Mouse (Mus musculus) liver, postnatal 0 days (tissue): ENCODE measurements at regions not wholly inside any gene's neighbourhood (a gene's known extent, or its start where the extent isn't known, plus 50 kb on each side); places are given as distances from the start of the nearest gene placed in this dataset.

Source experiments
- ATAC-seq: fragments of 200-750 bp; cut with Nextera tagmentation; 2 replicates; pipeline ENCODE4 v1.8.0; 2017; ENCODE audit warnings: mild to moderate bottlenecking, moderate library complexity
- DNase-seq: peaks from one replicate; pipeline ENCODE4 v3.0.0-alpha.2; 2016
- H3K27ac ChIP-seq: fragments of 300-500 bp; sonication (generic); 2 replicates; pipeline ENCODE4 v1.5.1; 2014; ENCODE audit warnings: antibody characterized with exemption, moderate library complexity, mild to moderate bottlenecking, low read depth
- H3K27me3 ChIP-seq: fragments of 300-500 bp; sonication (generic); 2 replicates; pipeline ENCODE4 v1.6.1; 2014; ENCODE audit warnings: low read length, control low read depth, mixed read lengths; ENCODE audit not compliant: insufficient read depth
- H3K36me3 ChIP-seq: fragments of 300-500 bp; sonication (generic); replicated peaks from 2 replicates; pipeline ENCODE4 v1.6.1; 2014; ENCODE audit warnings: mild to moderate bottlenecking, control low read depth, low read length, moderate library complexity, mixed read lengths; ENCODE audit not compliant: insufficient read depth
- H3K4me1 ChIP-seq: fragments of 300-500 bp; sonication (generic); 2 replicates; pipeline ENCODE4 v1.6.1; 2014; ENCODE audit warnings: antibody characterized with exemption, mild to moderate bottlenecking, control low read depth; ENCODE audit not compliant: insufficient read depth
- H3K4me2 ChIP-seq: fragments of 300-500 bp; sonication (generic); 2 replicates; pipeline ENCODE4 v1.6.1; 2014; ENCODE audit warnings: low read depth, mild to moderate bottlenecking, low read length, moderate library complexity, mixed read lengths
- H3K4me3 ChIP-seq: fragments of 300-500 bp; sonication (generic); 2 replicates; pipeline ENCODE4 v1.5.1; 2014; ENCODE audit warnings: low read depth, low read length
- H3K9ac ChIP-seq: fragments of 300-500 bp; sonication (generic); replicated peaks from 2 replicates; pipeline ENCODE4 v1.6.1; 2014; ENCODE audit warnings: mild to moderate bottlenecking, moderate library complexity
- H3K9me3 ChIP-seq: fragments of 300-500 bp; sonication (generic); 2 replicates; pipeline ENCODE4 v1.6.1; 2016; ENCODE audit warnings: mild to moderate bottlenecking, control low read depth, low read length, mixed read lengths
- CTCF ChIP-seq: sonication (generic); IDR thresholded peaks from 2 replicates; pipeline ENCODE4 v1.5.1; 2016; ENCODE audit warnings: antibody characterized with exemption, low read depth
- EP300 ChIP-seq: IDR thresholded peaks from 2 replicates; pipeline ENCODE4 v1.6.1; 2016; ENCODE audit warnings: antibody characterized with exemption, low read depth, mild to moderate bottlenecking
- WGBS: fragments of 180-500 bp; shearing (Covaris S2); extraction: QIAGEN DNeasy Blood & Tissue Kit; methylation state at CpG from one replicate; pipeline ENCODE4 v1.1.7; 2014; ENCODE audit not compliant: insufficient replicate concordance; 5-methylcytosine and 5-hydroxymethylcytosine counted together

GRCm38 (mm10) chr11:113008521-113008920 lies 226.5 kb downstream of the Sox9 start:
- no peaks in the 10 kb centered on the region for H3K36me3 ChIP-seq
- H3K4me1 ChIP-seq = no peaks in the 10 kb centered on the region; the same call in 1 of the 2 replicates
- ATAC-seq (peak; percentile 91), DNase-seq (peak; percentile 51)
- H3K9me3 ChIP-seq = no peaks in the 10 kb centered on the region
- H3K27me3 ChIP-seq = no peaks in the 10 kb centered on the region
- TF ChIP-seq CTCF (no peak), EP300 (no peak)
- H3K27ac ChIP-seq = no peak overlapping the region
- H3K4me2 ChIP-seq = no peak overlapping the region
- no peak overlapping the region for H3K4me3 ChIP-seq
- WGBS = 43% methylated on average over 4 of the region's 4 CpGs
- no peak overlapping the region for H3K9ac ChIP-seq

DNA sequence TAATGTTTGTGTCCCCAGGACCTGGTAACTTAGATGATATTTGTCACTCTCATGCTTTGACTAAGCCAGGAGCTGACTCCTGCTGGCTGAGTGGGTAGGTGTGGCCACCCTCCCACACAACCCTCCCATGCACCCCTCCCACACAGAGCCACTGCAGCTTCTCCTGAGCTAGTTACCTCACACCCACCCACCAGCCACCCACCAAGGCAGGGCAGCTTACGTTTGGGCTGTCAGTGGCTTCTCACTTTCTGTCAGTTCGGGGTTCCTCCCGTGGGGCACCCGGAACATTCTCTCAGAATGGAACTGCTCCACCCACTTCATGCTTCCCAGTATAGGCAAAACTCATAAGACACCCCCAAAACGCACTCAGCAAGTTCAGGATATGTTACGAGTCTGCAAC lies 227.4 kb downstream of the Sox9 start:
- ATAC-seq (no peak), DNase-seq (no peak)
- Histone ChIP-seq H3K27me3 (no peaks in the 10 kb centered on the region), H3K27ac (no peak overlapping the region), H3K9me3 (no peaks in the 10 kb centered on the region), H3K4me2 (no peak overlapping the region), H3K9ac (no peak overlapping the region), H3K4me3 (no peak overlapping the region), H3K36me3 (no peaks in the 10 kb centered on the region), H3K4me1 (no peaks in the 10 kb centered on the region; the same call in 1 of the 2 replicates)
- WGBS = 81% methylated on average over 6 of the region's 6 CpGs
- TF ChIP-seq EP300 (no peak), CTCF (no peak)

- Histone ChIP-seq H3K27me3 (no peaks in the 10 kb centered on the region), H3K9me3 (no peaks in the 10 kb centered on the region), H3K36me3 (no peaks in the 10 kb centered on the region), H3K4me3 (no peak overlapping the region), H3K9ac (no peak overlapping the region), H3K4me1 (no peaks in the 10 kb centered on the region; the same call in 1 of the 2 replicates), H3K4me2 (no peak overlapping the region), H3K27ac (no peak overlapping the region)
- 75% methylated on average over 5 of the region's 5 CpGs for WGBS
- ATAC-seq (no peak), DNase-seq (no peak)
- TF ChIP-seq EP300 (no peak), CTCF (no peak)
Measured at GRCm38 (mm10) chr11:113010906-113011305, 228.9 kb downstream of the Sox9 start.

DNA sequence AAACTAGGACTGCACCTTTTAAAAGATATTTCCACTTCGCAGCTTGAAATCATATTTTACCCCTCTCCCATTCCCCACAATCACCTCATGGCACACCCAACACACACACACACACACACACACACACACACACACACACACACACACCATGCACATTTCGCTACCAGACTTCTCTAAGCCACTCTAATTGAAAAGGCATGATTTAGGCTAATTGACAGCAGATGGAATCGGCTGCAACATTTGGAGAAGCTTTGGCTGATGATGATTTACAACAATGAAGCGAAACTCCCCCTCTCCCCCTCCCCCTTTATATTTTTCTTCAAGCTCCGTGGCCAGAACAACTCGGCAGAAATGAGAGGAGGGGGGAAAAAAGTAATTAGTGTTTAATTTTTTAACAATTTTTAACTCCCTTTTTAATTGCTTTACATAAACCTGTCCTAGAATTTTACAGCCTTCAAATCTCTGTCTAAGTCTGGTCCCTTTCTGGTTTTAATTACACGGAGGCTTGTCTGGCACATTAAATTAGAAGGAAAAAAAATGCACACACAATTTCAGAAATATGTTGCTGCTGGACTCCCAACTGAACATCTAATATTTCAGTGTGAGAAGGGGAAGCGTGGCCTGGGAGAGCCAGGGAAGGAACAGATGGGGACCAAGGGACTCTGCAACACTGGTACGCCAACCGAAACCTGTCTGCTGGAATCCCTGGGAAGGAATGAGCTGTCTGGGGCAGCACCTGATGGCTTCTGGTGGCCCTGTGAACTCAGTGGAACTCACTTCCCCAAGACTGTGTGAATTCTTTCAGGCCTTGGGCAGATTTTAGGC lies 232.4 kb downstream of the Sox9 start:
- no peak for DNase-seq
- WGBS = 70% methylated on average over 10 of the region's 10 CpGs
- no peaks in the 10 kb centered on the region for H3K9me3 ChIP-seq
- no peak overlapping the region for H3K4me3 ChIP-seq
- no peak overlapping the region for H3K9ac ChIP-seq
- no peak for TF ChIP-seq CTCF
- no peak for TF ChIP-seq EP300
- no peaks in the 10 kb centered on the region for H3K4me1 ChIP-seq
- H3K36me3 ChIP-seq = no peaks in the 10 kb centered on the region
- no peak for ATAC-seq
- no peak overlapping the region for H3K4me2 ChIP-seq
- H3K27me3 ChIP-seq = no peaks in the 10 kb centered on the region
- H3K27ac ChIP-seq = no peak overlapping the region

GRCm38 (mm10) chr11:113015686-113016304 lies 233.8 kb downstream of the Sox9 start:
- Histone ChIP-seq H3K9me3 (no peaks in the 10 kb centered on the region), H3K4me2 (no peak overlapping the region), H3K36me3 (no peaks in the 10 kb centered on the region), H3K4me3 (no peak overlapping the region), H3K27me3 (no peaks in the 10 kb centered on the region), H3K27ac (no peak overlapping the region), H3K9ac (no peak overlapping the region), H3K4me1 (no peaks in the 10 kb centered on the region)
- WGBS = 46% methylated on average over 13 of the region's 13 CpGs
- no peak for TF ChIP-seq CTCF
- TF ChIP-seq EP300 = no peak
- ATAC-seq (no peak), DNase-seq (no peak)

DNA sequence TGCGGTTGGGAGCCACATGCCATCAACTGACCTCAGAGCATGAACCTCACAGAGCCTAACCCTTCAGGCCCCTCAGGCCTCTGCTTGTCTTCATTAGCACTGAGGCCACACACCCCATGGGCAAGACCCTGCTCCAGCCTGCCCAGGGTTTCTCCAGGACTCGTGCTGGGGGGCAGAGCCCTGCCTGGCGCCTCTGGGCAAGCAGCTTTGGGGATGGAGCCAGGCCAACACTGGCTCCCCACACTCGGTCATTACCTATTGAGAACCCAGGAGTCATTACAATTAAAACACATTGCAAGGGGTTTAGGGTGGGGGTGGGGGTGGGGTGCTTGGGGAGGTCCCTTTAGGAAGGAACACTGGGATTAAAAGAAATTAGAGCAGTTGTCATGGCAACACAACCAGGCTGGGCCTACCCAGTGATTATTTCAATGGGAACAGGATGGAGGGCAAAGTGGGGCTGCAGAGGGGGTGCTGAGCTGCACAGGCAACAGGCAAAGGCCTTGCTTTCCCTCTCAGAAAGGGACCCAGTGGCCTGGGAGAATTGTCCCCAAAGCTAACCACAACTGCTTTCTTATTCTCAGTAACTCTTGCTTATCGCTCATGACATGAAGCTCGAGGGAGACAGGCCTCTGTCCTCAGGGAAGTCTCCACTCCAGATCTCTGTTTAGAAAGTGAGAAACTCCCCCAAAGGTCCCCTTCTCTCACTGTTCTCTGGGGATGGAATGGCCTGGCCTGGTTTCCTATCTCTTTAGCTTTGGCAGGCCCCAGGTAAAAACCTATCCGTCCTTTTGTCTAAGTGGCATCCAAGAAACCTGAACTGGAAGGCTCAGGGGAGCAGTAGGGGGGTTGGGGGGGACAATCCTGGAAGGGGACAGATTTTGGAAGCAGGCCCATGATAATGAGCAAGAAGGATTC lies 235.0 kb downstream of the Sox9 start:
- WGBS = 65% methylated on average over 7 of the region's 7 CpGs
- Histone ChIP-seq H3K9me3 (no peaks in the 10 kb centered on the region), H3K4me3 (no peak overlapping the region), H3K27ac (no peak overlapping the region), H3K4me2 (no peak overlapping the region), H3K36me3 (no peaks in the 10 kb centered on the region), H3K27me3 (no peaks in the 10 kb centered on the region), H3K9ac (no peak overlapping the region), H3K4me1 (no peaks in the 10 kb centered on the region)
- ATAC-seq = no peak
- no peak for TF ChIP-seq CTCF
- no peak for TF ChIP-seq EP300
- no peak for DNase-seq
